Mouse (Mus musculus): ENCODE measurements around the gene Smagp.

DNA sequence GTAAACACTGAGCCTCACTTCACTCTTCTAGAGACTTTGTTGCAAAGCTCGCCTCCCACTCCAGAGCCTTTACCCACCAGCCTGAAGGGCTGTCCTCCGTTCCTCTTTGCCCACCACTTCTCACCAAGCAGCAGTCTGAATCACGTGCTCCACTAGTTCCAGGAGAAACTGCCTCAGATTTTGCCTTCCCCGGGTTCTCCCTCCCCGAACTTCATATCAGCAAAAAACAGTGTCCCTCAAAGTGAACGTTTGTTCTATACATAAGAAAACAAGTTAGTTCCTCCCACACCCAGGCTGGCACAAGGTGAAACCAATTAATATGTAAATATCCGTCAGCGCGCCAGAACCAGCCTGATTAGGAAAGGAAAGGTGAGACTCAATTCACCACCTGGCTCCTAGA is 1.5 kb downstream of the Smagp start:
- TF ChIP-seq CTCF (IDR thresholded peaks at IDR 0.05; ENCODE audit: low read depth, low read length) (no peak), POLR2A (IDR thresholded peaks at IDR 0.05; ENCODE audit: borderline replicate concordance, low read depth, low read length) (no peak)

All from bone marrow macrophage, adult 2 months (primary cell).